Mouse (Mus musculus) forebrain, embryonic 16.5 days (tissue): Measurements from ENCODE around the gene 4933407L21Rik. TPM values are rescaled to one million over a fixed set of nuclear protein-coding genes. Genes with fewer than 3 reads are reported as not detected.

Source experiments
- ATAC-seq: fragments of 200-750 bp; cut with Nextera tagmentation; 2 replicates; pipeline ENCODE4 v1.8.0; 2017; ENCODE audit warnings: mild to moderate bottlenecking, moderate library complexity
- H3K27ac ChIP-seq: fragments of 300-500 bp; sonication (generic); 2 replicates; pipeline ENCODE4 v1.5.1; 2014; ENCODE audit warnings: low read length, control low read depth
- H3K27me3 ChIP-seq: fragments of 300-500 bp; sonication (generic); replicated peaks from 2 replicates; pipeline ENCODE4 v1.6.1; 2014; ENCODE audit warnings: low read length; ENCODE audit not compliant: control insufficient read depth, insufficient read depth
- H3K36me3 ChIP-seq: fragments of 300-500 bp; sonication (generic); 2 replicates; pipeline ENCODE4 v1.6.1; 2014; ENCODE audit not compliant: control insufficient read depth, insufficient read depth
- H3K4me1 ChIP-seq: fragments of 300-500 bp; sonication (generic); replicated peaks from 2 replicates; pipeline ENCODE4 v1.6.1; 2014; ENCODE audit warnings: low read length; ENCODE audit not compliant: control insufficient read depth, insufficient read depth
- H3K4me2 ChIP-seq: fragments of 300-500 bp; sonication (generic); 2 replicates; pipeline ENCODE4 v1.6.1; 2014; ENCODE audit warnings: mild to moderate bottlenecking, low read length, control low read depth
- H3K4me3 ChIP-seq: fragments of 300-500 bp; sonication (generic); replicated peaks from 2 replicates; pipeline ENCODE4 v1.5.1; 2014; ENCODE audit warnings: mild to moderate bottlenecking, low read length, control low read depth
- H3K9ac ChIP-seq: fragments of 300-500 bp; sonication (generic); replicated peaks from 2 replicates; pipeline ENCODE4 v1.6.1; 2014; ENCODE audit warnings: low read depth, low read length, control low read depth
- H3K9me3 ChIP-seq: fragments of 300-500 bp; sonication (generic); 2 replicates; pipeline ENCODE4 v1.6.1; 2016; ENCODE audit warnings: low read length; ENCODE audit not compliant: control insufficient read depth
- WGBS: fragments of 180-500 bp; shearing (Covaris S2); extraction: QIAGEN DNeasy Blood & Tissue Kit; methylation state at CpG from one replicate; pipeline ENCODE4 v1.1.7; 2014; 5-methylcytosine and 5-hydroxymethylcytosine counted together
- polyA plus RNA-seq: library from polyadenylated mRNA; unstranded; fragments of >200 nt; fragmentation: Nextera tagmentation; extraction: Ambion mirVana; gene quantifications from 2 replicates; pipeline ENCODE4 v1.2.1, GENCODE M21; 2015

4933407L21Rik gene
- polyA plus RNA-seq, result 3.6 and 5.6 TPM in 2 replicates

DNA sequence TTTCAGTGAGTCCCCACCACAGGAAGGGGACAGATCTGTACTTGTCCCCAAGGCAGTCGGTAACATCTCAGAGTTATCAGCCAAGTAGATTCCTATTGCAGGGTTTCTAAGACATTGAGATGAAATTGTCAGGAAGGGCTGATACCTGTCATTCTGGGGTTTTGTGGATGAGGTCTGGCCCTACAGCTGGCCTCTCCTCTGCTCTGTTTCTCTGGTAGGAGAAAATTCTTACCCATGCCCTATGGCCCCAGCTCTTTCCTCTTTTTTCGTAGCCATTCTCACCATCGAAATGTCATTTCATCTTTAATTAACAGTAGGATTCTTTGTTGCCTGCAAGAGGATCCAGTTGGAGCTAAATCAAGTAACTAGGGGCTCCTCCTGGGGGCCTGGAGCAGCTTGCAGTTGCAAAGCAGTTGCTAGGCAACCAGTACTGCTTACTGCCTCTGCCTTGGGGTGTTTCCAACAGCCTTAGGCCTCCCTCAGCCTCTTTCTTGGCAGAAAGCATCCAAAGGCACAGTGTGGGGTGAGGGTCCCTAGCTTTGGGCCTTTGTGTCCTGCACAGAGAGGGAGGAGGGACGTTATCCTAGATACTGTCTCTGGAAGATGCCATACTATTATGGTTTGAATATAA, at the start of gene 4933407L21Rik:
Gene 4933407L21Rik (plus strand): TSS at position 427 of the 631 bp plus-strand sequence.
- H3K27ac ChIP-seq, result peak within 1 kb of the TSS; percentile 80
- ATAC-seq, result peak; percentile 95
- H3K9me3 ChIP-seq, result no peaks in the 10 kb centered on the region
- H3K36me3 ChIP-seq, result no peaks in the 10 kb centered on the region
- H3K4me1 ChIP-seq, result peaks cover 30% of the 10 kb centered on the region
- H3K27me3 ChIP-seq, result no peaks in the 10 kb centered on the region
- H3K9ac ChIP-seq, result peak within 1 kb of the TSS; percentile 39; the same call in 1 of the 2 replicates
- H3K4me3 ChIP-seq, result no peak within 1 kb of the TSS
- 10% methylated on average over 4 of the region's 4 CpGs for WGBS
- peak within 1 kb of the TSS; percentile 15 for H3K4me2 ChIP-seq

DNA sequence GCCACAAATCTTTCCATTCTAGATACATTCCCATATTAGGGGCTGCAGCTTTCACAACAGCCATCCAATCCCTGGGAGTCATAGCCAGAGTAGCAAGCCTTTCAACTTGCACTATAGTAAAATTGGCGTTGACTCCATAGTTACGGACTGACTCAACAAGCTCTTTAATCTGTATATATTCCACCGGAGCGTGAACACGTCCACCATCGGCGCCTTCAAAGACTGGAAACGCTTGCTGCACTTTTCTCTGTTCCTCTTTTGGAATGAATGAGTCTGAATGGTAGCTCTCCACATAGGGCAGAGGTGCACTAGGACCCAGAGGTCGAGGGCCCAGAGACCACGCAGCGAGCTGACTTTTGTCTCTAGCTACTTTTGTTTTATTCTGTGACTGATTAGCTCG, 46.3 kb upstream of the 4933407L21Rik start:
- 0 out of 2 replicates have a peak, but pooled peaks cover 3% of the 10 kb centered on the region for H3K9me3 ChIP-seq
- no peak overlapping the region for H3K4me3 ChIP-seq
- no peak for ATAC-seq
- 94% methylated on average over 12 of the region's 12 CpGs for WGBS
- H3K9ac ChIP-seq, result no peak overlapping the region
- no peaks in the 10 kb centered on the region for H3K36me3 ChIP-seq
- H3K27me3 ChIP-seq, result no peaks in the 10 kb centered on the region
- H3K4me2 ChIP-seq, result no peak overlapping the region
- no peak overlapping the region for H3K27ac ChIP-seq
- H3K4me1 ChIP-seq, result no peaks in the 10 kb centered on the region

- no peak overlapping the region for H3K27ac ChIP-seq
Measured at GRCm38 (mm10) chr1:85887221-85887620, 41.1 kb upstream of the 4933407L21Rik start.

GRCm38 (mm10) chr1:85894231-85894747, 34.0 kb upstream of the 4933407L21Rik start, which contains the start of gene Itm2c:
Gene Itm2c, plus strand, starts transcription at chr1:85894281.
- peak within 1 kb of the TSS; percentile 88 for H3K27ac ChIP-seq
- no peaks in the 10 kb centered on the region for H3K27me3 ChIP-seq
- peak; percentile 90 for ATAC-seq
- peaks cover 44% of the 10 kb centered on the region for H3K4me1 ChIP-seq
- peak within 1 kb of the TSS; percentile 78 for H3K4me2 ChIP-seq
- peak within 1 kb of the TSS; percentile 89 for H3K4me3 ChIP-seq
- peak within 1 kb of the TSS; percentile 88 for H3K9ac ChIP-seq
- H3K36me3 ChIP-seq, result no peaks in the 10 kb centered on the region
- WGBS, result under 1% methylated on average over 33 of the region's 35 CpGs
- no peaks in the 10 kb centered on the region for H3K9me3 ChIP-seq

More at GRCm38 (mm10) chr1:85887221-85887620, 41.1 kb upstream of the 4933407L21Rik start:
- 88% methylated on average over 7 of the region's 7 CpGs for WGBS
- Histone ChIP-seq H3K36me3 (no peaks in the 10 kb centered on the region), H3K27me3 (no peaks in the 10 kb centered on the region), H3K4me1 (no peaks in the 10 kb centered on the region), H3K4me2 (no peak overlapping the region), H3K9ac (no peak overlapping the region), H3K4me3 (no peak overlapping the region), H3K9me3 (no peaks in the 10 kb centered on the region)
- no peak for ATAC-seq

DNA sequence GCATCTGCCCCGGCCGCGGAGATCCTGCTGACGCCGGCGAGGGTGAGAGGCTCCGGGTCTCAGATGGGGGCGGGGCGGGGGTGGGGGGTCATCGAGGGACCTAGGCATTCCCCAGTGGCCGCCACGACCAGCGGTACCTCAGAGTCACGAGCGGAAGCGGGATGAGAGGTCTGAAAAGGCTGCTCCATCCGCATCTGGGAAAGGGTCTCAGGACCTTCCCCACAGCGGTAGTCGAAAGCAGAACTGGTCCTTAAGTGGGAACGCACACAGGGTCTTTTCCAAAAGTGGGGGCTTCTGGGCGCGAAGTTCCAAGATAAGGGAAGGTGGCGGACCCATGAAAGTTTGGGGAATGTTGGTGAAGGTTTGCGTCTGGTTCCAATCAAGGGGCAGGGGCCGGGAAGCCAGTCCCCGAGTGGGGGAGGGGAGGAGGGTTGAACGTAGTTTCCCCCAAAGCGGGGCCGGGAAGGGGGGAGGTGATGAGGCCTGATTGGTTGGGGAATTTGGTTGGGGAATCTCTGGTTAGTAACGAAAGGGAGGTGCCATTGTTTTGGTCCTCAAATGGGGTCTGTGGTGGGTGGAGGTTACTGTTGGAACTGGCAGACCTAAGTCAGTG, 33.4 kb upstream of the 4933407L21Rik start:
- under 1% methylated on average over 30 of the region's 30 CpGs for WGBS

DNA sequence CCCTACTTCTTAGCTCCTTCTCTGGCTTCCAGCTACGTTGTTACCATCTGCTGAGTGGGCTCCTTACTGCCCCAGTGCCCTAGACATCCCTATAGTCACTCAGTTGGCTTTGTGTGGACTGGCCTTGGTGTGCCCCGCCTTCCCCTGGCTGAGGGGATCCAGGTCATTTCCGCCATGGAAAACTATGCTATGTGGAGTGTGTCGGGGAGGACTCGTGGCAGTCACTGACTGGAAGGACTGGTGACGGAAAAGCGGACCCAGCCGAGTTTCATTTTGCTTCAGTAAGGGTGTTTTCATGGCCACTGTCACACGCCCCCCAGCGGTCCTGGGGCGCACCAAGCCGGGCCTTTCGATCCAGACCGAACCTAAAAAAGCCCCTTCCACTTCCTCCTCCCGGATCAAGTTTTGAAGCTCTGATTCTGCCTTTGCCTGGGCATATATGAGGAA, 32.9 kb upstream of the 4933407L21Rik start:
- Histone ChIP-seq H3K4me1 (peaks cover 54% of the 10 kb centered on the region), H3K9ac (peak overlapping the region; percentile 88), H3K27me3 (no peaks in the 10 kb centered on the region), H3K27ac (peak overlapping the region; percentile 88), H3K9me3 (no peaks in the 10 kb centered on the region), H3K4me3 (peak overlapping the region; percentile 89), H3K36me3 (no peaks in the 10 kb centered on the region), H3K4me2 (peak overlapping the region; percentile 78)
- peak; percentile 26 for ATAC-seq
- WGBS, result 0% methylated on average over 15 of the region's 15 CpGs

More for the DNA sequence above, 33.4 kb upstream of the 4933407L21Rik start:
- Histone ChIP-seq H3K4me2 (peak overlapping the region; percentile 78), H3K9me3 (no peaks in the 10 kb centered on the region), H3K36me3 (no peaks in the 10 kb centered on the region), H3K9ac (peak overlapping the region; percentile 88), H3K27me3 (no peaks in the 10 kb centered on the region), H3K4me3 (peak overlapping the region; percentile 89), H3K27ac (peak overlapping the region; percentile 88), H3K4me1 (peaks cover 49% of the 10 kb centered on the region)
- ATAC-seq, result peak; percentile 35

- WGBS, result 70% methylated on average over 5 of the region's 5 CpGs
- no peak for ATAC-seq
Measured at GRCm38 (mm10) chr1:85896110-85896509, 32.2 kb upstream of the 4933407L21Rik start.

GRCm38 (mm10) chr1:85896781-85897700, 31.2 kb upstream of the 4933407L21Rik start:
- no peak for ATAC-seq
- WGBS, result 57% methylated on average over 12 of the region's 12 CpGs
- no peaks in the 10 kb centered on the region for H3K27me3 ChIP-seq

More at GRCm38 (mm10) chr1:85896110-85896509, 32.2 kb upstream of the 4933407L21Rik start:
- Histone ChIP-seq H3K4me1 (peaks cover 61% of the 10 kb centered on the region), H3K4me3 (peak overlapping the region; percentile 89), H3K27ac (no peak overlapping the region), H3K27me3 (no peaks in the 10 kb centered on the region), H3K9me3 (no peaks in the 10 kb centered on the region), H3K4me2 (peak overlapping the region; percentile 78), H3K9ac (no peak overlapping the region; the same call in 1 of the 2 replicates), H3K36me3 (no peaks in the 10 kb centered on the region)

More at GRCm38 (mm10) chr1:85896781-85897700, 31.2 kb upstream of the 4933407L21Rik start:
- Histone ChIP-seq H3K4me1 (peaks cover 70% of the 10 kb centered on the region), H3K9me3 (no peaks in the 10 kb centered on the region), H3K27ac (peak overlapping the region; percentile 25; the same call in 1 of the 2 replicates), H3K36me3 (no peaks in the 10 kb centered on the region), H3K9ac (peak overlapping the region; percentile 5; the same call in 1 of the 2 replicates), H3K4me2 (peak overlapping the region; percentile 78), H3K4me3 (0 out of 2 replicates have a peak overlapping the region, but pooled peaks have one; percentile 1)
